In genomic region chr6:91712097-91712854, GRCm38 (mm10) we compare ENCODE assay signal across 9 mouse cellular contexts. TPM values are rescaled to one million over a fixed set of nuclear protein-coding genes. Genes with fewer than 3 reads are reported as not detected.
DNase-seq lines count a peak whose midpoint lies in the region; ATAC-seq and TF ChIP-seq lines count a peak whose summit lies in the region.
"Had no signal": no experiment of that assay in that cellular context is flagged by ENCODE, and none has a peak within 500 bp of the region (broad histone marks: within the 10 kb centered on the region; RNA-seq: fewer than 3 reads in every experiment).

No protein-coding gene starts in this region.

- ATAC-seq in forebrain, embryonic 11.5 days (replicated peaks; ENCODE audit: low FRiP score) = no peak
- ATAC-seq in liver, embryonic 13.5 days (ENCODE audit: low read depth) = peak; percentile 57
- peak; percentile 10; the same call in 1 of the 2 replicates for ATAC-seq in stomach, embryonic 15.5 days (ENCODE audit: insufficient read depth, low FRiP score, low read depth)

- 35% methylated on average over 4 of the region's 4 CpGs for WGBS in spleen, adult 2 months
- 34% methylated on average over 4 of the region's 4 CpGs for WGBS in forebrain, embryonic 11.5 days
- 26% methylated on average over 4 of the region's 4 CpGs for WGBS in liver, embryonic 13.5 days (ENCODE audit: insufficient replicate concordance)
- 18% methylated on average over 4 of the region's 4 CpGs for WGBS in stomach, embryonic 15.5 days

- H3K36me3 ChIP-seq in spleen, adult 2 months (ENCODE audit: control insufficient read depth, insufficient read depth, low read length) = peaks cover 7% of the 10 kb centered on the region
- no peaks in the 10 kb centered on the region for H3K36me3 ChIP-seq in forebrain, embryonic 11.5 days (ENCODE audit: control insufficient read depth, insufficient read depth, low read length)
- peaks cover 31% of the 10 kb centered on the region for H3K36me3 ChIP-seq in liver, embryonic 13.5 days
- H3K36me3 ChIP-seq in stomach, embryonic 15.5 days = no peaks in the 10 kb centered on the region

- no peaks in the 10 kb centered on the region for H3K27me3 ChIP-seq in spleen, adult 2 months (ENCODE audit: control insufficient read depth, insufficient read depth, low read length)
- no peaks in the 10 kb centered on the region for H3K27me3 ChIP-seq in forebrain, embryonic 11.5 days (ENCODE audit: control insufficient read depth, insufficient read depth, low read length)
- H3K27me3 ChIP-seq in liver, embryonic 13.5 days = no peaks in the 10 kb centered on the region
- no peaks in the 10 kb centered on the region for H3K27me3 ChIP-seq in stomach, embryonic 15.5 days (replicated peaks)
- H3K27me3 ChIP-seq: limb, embryonic 15.5 days had no signal

- H3K4me1 ChIP-seq in spleen, adult 2 months (ENCODE audit: control insufficient read depth, insufficient read depth, insufficient read length) = peaks cover 15% of the 10 kb centered on the region; the same call in 1 of the 2 replicates
- peaks cover 19% of the 10 kb centered on the region for H3K4me1 ChIP-seq in forebrain, embryonic 11.5 days (replicated peaks; ENCODE audit: control insufficient read depth, insufficient read depth, low read length)
- peaks cover 48% of the 10 kb centered on the region for H3K4me1 ChIP-seq in liver, embryonic 13.5 days (replicated peaks)
- H3K4me1 ChIP-seq in stomach, embryonic 15.5 days = peaks cover 32% of the 10 kb centered on the region

- H3K4me3 ChIP-seq in spleen, adult 2 months (ENCODE audit: extremely low read depth, insufficient read depth, insufficient read length) = no peak overlapping the region
- H3K4me3 ChIP-seq in forebrain, embryonic 11.5 days (ENCODE audit: low read depth, low read length) = no peak overlapping the region
- no peak overlapping the region for H3K4me3 ChIP-seq in liver, embryonic 13.5 days (replicated peaks)
- no peak overlapping the region for H3K4me3 ChIP-seq in stomach, embryonic 15.5 days (replicated peaks)
- H3K4me3 ChIP-seq: limb, embryonic 15.5 days had no signal

- H3K9me3 ChIP-seq in forebrain, embryonic 11.5 days (ENCODE audit: control insufficient read depth, low read length) = no peaks in the 10 kb centered on the region
- no peaks in the 10 kb centered on the region for H3K9me3 ChIP-seq in liver, embryonic 13.5 days (replicated peaks)
- H3K9me3 ChIP-seq in stomach, embryonic 15.5 days = no peaks in the 10 kb centered on the region
- H3K9me3 ChIP-seq: limb, embryonic 15.5 days had no signal

- no peak for DNase-seq in spleen, adult 2 months (ENCODE audit: low read depth in 1 of 2, low spot score in 2 of 2)
- no peak for DNase-seq in spleen, adult 18-20 months
- no peak for DNase-seq in forebrain, embryonic 11.5 days (ENCODE audit: low spot score)
- no peak for DNase-seq in liver, embryonic 13.5 days
- DNase-seq in layer of hippocampus, postnatal 25 days (ENCODE audit: extremely low spot score in 1 of 2, low spot score in 1 of 2) = no peak
- DNase-seq in left cerebral cortex, adult 8-10 months (ENCODE audit: low spot score in 2 of 2) = no peak
- DNase-seq in left cerebral cortex, adult 18-20 months (ENCODE audit: low spot score in 2 of 2) = no peak

- peak overlapping the region; percentile 60 for H3K27ac ChIP-seq in spleen, adult 2 months (ENCODE audit: insufficient read depth, low read length)
- H3K27ac ChIP-seq in forebrain, embryonic 11.5 days (ENCODE audit: low read depth, low read length) = peak overlapping the region; percentile 70
- peak overlapping the region; percentile 73 for H3K27ac ChIP-seq in liver, embryonic 13.5 days
- peak overlapping the region; percentile 78 for H3K27ac ChIP-seq in stomach, embryonic 15.5 days

- no peak for TF ChIP-seq CTCF in spleen, adult 2 months (IDR thresholded peaks at IDR 0.05; ENCODE audit: extremely low read depth, insufficient read depth, insufficient read length, insufficient replicate concordance)

- no peak overlapping the region for H3K4me2 ChIP-seq in forebrain, embryonic 11.5 days (ENCODE audit: low read depth, low read length, severe bottlenecking)
- H3K4me2 ChIP-seq in liver, embryonic 13.5 days = no peak overlapping the region
- 0 out of 2 replicates have a peak overlapping the region, but pooled peaks have one; percentile 21 for H3K4me2 ChIP-seq in stomach, embryonic 15.5 days
- H3K4me2 ChIP-seq: limb, embryonic 15.5 days had no signal

- peak overlapping the region; percentile 17 for H3K9ac ChIP-seq in forebrain, embryonic 11.5 days (ENCODE audit: low read length)
- 0 out of 2 replicates have a peak overlapping the region, but pooled peaks have one; percentile 39 for H3K9ac ChIP-seq in liver, embryonic 13.5 days
- no peak overlapping the region for H3K9ac ChIP-seq in stomach, embryonic 15.5 days
- H3K9ac ChIP-seq: limb, embryonic 15.5 days had no signal

- TF ChIP-seq POLR2A in spleen, adult 2 months (IDR thresholded peaks at IDR 0.05; ENCODE audit: low read depth, low read length) = no peak

RNA-seq across cellular contexts. Expression of gene Slc6a6, which starts 28.4 kb away (rescaled TPM):
- 76.1 and 93.6 TPM in 2 replicates for polyA plus RNA-seq in spleen, adult 2 months (2012; rRNA removed)
- polyA plus RNA-seq in forebrain, embryonic 11.5 days (2014; fragmentation: Nextera tagmentation; extraction: Ambion mirVana) = 44.2 and 49.3 TPM in 2 replicates
- 21.7 and 23.3 TPM in 2 replicates for polyA plus RNA-seq in liver, embryonic 13.5 days (2015; fragmentation: Nextera tagmentation; extraction: Ambion mirVana)
- polyA plus RNA-seq in stomach, embryonic 15.5 days (2015; fragmentation: Nextera tagmentation; extraction: Ambion mirVana) = 54.6 and 63.0 TPM in 2 replicates
- total RNA-seq in layer of hippocampus, postnatal 25 days (2021) = 100 to 1,000 TPM; 104 to 168 TPM
- 100 to 1,000 TPM; 154 to 181 (median 168) TPM for total RNA-seq in left cerebral cortex, adult 8-10 months (2022)
- total RNA-seq in left cerebral cortex, adult 18-20 months (2021) = 100 to 1,000 TPM; 134 to 137 TPM
